Mouse (Mus musculus) left cerebral cortex, adult 2 months (tissue): Measurements from ENCODE around the gene Tbc1d2. TPM values are rescaled to one million over a fixed set of nuclear protein-coding genes. Genes with fewer than 3 reads are reported as not detected.
"Not testable (repeated sequence)": the region's sequence is repeated elsewhere in the genome, so short reads cannot be mapped to it uniquely, and the experiment has no call there.

ENCODE experiments used
- DNase-seq, 2 experiments: peaks; one replicate each; pipeline ENCODE4 v3.0.0; 2021 to 2022; ENCODE audit warnings: low spot score in 2 of 2, mixed read lengths in 1 of 2; ENCODE audit errors: extremely low spot score in 1 of 2
- H3K27ac ChIP-seq: fragments of 200-600 bp; 2 replicates; pipeline ENCODE4 v1.8.1; 2022
- H3K4me3 ChIP-seq: fragments of 200-600 bp; 2 replicates; pipeline ENCODE4 v1.8.1; 2022
- CTCF ChIP-seq: fragments of 200-600 bp; IDR thresholded peaks from 2 replicates; pipeline ENCODE4 v1.8.1; 2022; ENCODE audit warnings: antibody characterized with exemption, mild to moderate bottlenecking, moderate library complexity
- intact Hi-C: fragments of 180-260 bp; cut with DNase I; formaldehyde crosslinking; loops from one replicate; pipeline ENCODE4 v1.15.1; 2025
- total RNA-seq, 2 experiments: library from RNA; stranded (reverse); gene quantifications; 2 replicates each; pipeline ENCODE4 v1.2.3; 2021

Tbc1d2 gene
- total RNA-seq, 2 experiments from 2014 or later = 3.4 to 4.8 TPM

DNA sequence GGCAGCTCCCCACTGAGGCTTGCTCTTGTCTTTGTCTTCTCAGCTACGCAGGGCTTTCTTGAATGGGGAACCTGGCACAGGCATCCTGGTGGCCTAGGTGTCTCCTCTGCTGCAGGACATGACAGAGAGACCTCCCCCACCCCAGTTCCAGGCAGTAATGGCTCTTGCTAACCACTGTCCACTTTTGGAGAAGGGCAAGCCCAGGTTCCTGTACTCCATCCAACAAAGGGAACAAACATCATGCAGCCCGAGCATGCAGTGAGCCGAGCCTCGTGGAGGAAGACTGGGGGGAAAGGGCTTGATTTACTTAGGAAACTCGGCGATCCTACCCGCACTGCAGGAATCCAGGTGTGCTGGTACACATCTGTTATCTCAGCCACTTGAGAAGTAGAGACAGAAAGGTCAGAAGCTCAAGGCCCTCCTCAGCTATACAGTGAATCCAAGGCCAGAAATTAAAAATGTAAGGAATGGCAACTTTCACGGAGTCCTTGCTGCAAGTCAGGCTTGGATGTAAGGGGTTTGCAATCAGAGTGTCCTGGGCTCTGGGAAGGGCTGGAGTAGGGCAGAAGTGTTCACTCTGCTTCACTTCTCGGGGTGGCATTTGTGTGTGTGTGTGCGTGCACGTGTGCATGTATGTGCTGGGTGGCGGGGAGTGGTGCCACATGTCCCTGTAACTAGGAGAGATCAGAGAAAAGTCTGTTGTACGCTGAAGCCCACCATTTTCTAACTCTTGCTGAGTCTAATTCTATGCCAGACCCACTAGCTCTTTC lies 64.8 kb downstream of the Tbc1d2 start:
- no peak for TF ChIP-seq CTCF
- Histone ChIP-seq H3K27ac (no peak overlapping the region), H3K4me3 (no peak overlapping the region)
- no peak for DNase-seq
- intact Hi-C loops = loop anchor here (1.0 kb wide), 1 partner anchor 11 kb away; no protein-coding TSS in a partner anchor

DNA sequence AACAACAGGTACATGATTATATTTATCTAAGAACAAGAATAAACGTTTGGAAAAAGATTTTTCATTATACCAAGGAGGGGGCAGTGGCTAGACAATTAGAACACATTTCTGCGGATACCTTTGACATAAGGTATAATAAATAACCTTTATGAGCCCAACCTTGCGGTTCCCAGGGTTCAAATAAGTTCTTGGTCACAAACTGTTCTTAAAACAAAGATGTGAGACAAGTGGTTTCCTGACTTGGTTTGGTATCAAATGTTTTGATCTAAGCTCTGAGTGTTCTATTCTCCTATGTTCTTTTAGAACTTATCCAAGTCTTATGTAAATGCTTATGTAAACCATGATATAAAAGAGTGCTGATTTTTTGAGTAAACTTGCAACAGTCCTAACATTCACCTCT lies 65.5 kb downstream of the Tbc1d2 start:
- DNase-seq, H3K4me3 ChIP-seq, H3K27ac ChIP-seq, intact Hi-C loops: not testable (repeated sequence)

- DNase-seq, intact Hi-C loops, H3K27ac ChIP-seq, H3K4me3 ChIP-seq: not testable (repeated sequence)
These were observed 65.9 kb downstream of the Tbc1d2 start for GRCm38 (mm10) chr4:46584084-46584483.

DNA sequence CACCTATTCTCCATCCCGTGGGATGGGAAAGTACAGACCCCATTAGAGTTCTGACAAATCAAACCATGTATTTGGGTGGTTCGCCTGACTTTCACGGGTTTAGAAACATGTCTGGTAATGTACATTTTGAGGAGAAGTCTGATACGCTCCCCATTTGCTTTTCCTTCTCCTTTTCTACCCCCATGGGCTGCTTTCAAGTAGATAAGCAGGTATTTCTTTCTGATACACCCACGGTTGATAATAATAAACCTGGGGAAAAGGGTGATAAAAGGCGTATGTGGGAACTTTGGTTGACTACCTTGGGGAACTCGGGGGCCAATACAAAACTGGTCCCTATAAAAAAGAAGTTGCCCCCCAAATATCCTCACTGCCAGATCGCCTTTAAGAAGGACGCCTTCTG lies 68.0 kb downstream of the Tbc1d2 start:
- DNase-seq, H3K27ac ChIP-seq, H3K4me3 ChIP-seq, intact Hi-C loops: not testable (repeated sequence)

GRCm38 (mm10) chr4:46581577-46581976 lies 68.4 kb downstream of the Tbc1d2 start:
- intact Hi-C loops, H3K4me3 ChIP-seq, H3K27ac ChIP-seq, DNase-seq: not testable (repeated sequence)

GRCm38 (mm10) chr4:46580799-46581243 lies 69.2 kb downstream of the Tbc1d2 start:
- intact Hi-C loops, H3K4me3 ChIP-seq, H3K27ac ChIP-seq, DNase-seq: not testable (repeated sequence)

GRCm38 (mm10) chr4:46578796-46579346 lies 71.1 kb downstream of the Tbc1d2 start:
- H3K4me3 ChIP-seq, DNase-seq, H3K27ac ChIP-seq, intact Hi-C loops: not testable (repeated sequence)

DNA sequence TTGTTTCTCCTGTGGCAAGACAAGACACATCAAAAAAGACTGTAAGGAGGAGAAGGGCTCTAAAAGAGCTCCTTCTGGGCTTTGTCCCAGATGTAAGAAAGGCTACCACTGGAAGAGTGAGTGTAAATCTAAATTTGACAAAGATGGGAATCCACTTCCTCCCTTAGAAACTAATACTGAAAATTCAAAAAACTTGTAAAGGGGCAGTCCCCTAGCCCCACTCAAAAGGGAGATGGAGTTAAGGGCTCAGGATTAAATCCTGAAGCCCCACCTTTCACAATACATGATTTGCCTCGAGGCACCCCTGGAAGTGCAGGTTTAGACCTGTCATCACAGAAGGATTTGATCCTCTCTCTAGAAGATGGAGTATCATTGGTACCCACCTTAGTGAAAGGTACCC lies 71.8 kb downstream of the Tbc1d2 start:
- no peak for DNase-seq
- Histone ChIP-seq H3K27ac (no peak overlapping the region), H3K4me3 (no peak overlapping the region)
- intact Hi-C loops = no loop called here
- no peak for TF ChIP-seq CTCF

DNA sequence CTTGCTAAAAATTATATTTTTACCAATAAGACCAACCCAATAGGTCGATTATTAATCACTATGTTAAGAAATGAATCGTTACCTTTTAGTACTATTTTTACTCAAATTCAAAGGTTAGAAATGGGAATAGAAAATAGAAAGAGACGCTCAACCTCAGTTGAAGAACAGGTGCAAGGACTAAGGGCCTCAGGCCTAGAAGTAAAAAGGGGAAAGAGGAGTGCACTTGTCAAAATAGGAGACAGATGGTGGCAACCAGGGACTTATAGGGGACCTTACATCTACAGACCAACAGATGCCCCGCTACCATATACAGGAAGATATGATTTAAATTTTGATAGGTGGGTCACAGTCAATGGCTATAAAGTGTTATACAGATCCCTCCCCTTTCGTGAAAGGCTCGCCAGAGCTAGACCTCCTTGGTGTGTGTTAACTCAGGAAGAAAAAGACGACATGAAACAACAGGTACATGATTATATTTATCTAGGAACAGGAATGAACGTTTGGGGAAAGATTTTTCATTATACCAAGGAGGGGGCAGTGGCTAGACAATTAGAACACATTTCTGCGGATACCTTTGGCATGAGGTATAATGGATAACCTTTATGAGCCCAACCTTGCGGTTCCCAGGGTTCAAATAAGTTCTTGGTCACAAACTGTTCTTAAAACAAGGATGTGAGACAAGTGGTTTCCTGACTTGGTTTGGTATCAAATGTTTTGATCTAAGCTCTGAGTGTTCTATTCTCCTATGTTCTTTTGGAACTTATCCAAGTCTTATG lies 74.3 kb downstream of the Tbc1d2 start:
- H3K27ac ChIP-seq, intact Hi-C loops, DNase-seq, H3K4me3 ChIP-seq: not testable (repeated sequence)

DNA sequence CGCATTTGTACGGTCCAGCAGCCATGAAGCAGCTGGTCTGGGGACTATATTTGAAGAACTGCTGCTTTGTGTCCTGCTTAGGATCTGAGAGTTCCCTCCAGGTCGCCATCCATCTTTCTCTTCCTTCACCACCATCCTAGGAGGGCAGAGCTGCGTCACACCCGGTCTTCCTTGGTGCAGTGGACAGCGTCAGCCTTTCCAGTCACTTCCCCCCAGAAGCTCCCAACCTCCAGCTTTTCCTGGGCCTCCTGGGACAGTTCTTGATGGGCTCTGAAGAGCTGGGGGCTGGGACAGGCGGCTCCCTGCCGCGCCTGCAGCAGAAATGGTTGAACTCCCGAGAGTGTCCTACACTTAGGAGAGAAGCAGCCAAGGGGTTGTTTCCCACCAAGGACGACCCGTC lies 75.2 kb downstream of the Tbc1d2 start:
- no peak for TF ChIP-seq CTCF
- Histone ChIP-seq H3K27ac (no peak overlapping the region), H3K4me3 (no peak overlapping the region)
- DNase-seq = no peak
- intact Hi-C loops = loop anchor here (1.0 kb wide), 1 partner anchor 10 kb away; no protein-coding TSS in a partner anchor

- no peak overlapping the region for H3K4me3 ChIP-seq
- no peak for TF ChIP-seq CTCF
- intact Hi-C loops = loop anchor here (1.0 kb wide), 1 partner anchor 11 kb away; no protein-coding TSS in a partner anchor
- no peak overlapping the region for H3K27ac ChIP-seq
- DNase-seq = no peak
These were observed 75.8 kb downstream of the Tbc1d2 start for GRCm38 (mm10) chr4:46574024-46574753.

DNA sequence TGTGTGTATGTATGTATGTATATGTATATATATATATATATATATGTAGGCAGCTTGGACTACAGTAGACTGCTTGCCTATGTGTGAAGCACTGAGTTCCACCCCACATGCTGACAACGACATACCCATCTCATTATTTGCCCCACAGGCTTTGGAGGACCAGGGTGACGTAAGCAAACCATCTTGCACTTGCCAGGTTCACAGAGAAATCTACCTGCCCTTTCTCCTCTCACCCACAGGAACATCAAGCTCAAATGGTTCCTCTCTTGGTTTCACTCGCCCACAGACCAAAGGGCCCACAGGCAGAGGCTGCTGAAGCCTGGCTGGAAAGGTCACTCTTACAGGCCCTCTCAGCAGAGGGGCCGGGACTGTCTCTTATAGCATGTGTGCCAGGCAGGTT lies 77.4 kb downstream of the Tbc1d2 start:
- intact Hi-C loops = no loop called here

More for the DNA sequence above, 77.4 kb downstream of the Tbc1d2 start:
- Histone ChIP-seq H3K4me3 (no peak overlapping the region), H3K27ac (no peak overlapping the region)
- no peak for DNase-seq
- TF ChIP-seq CTCF = no peak
